Mouse (Mus musculus) layer of hippocampus, adult 8-10 months (tissue): ENCODE data around the gene Pdcd1. TPM values are rescaled to one million over a fixed set of nuclear protein-coding genes. Genes with fewer than 3 reads are reported as not detected.
"Not testable (repeated sequence)": the region's sequence is repeated elsewhere in the genome, so short reads cannot be mapped to it uniquely, and the experiment has no call there.

ENCODE experiments used
- DNase-seq, 2 experiments: peaks; one replicate each; pipeline ENCODE4 v3.0.0; 2022; ENCODE audit warnings: low spot score in 2 of 2
- total RNA-seq, 4 experiments: library from RNA; stranded (reverse); gene quantifications; 2 replicates each; pipeline ENCODE4 v1.2.4; 2022

The Pdcd1 gene
- 1 to 10 TPM in 2 of 4 experiments, under 1 TPM in 1, not detected in 1; 0.27 to 6.1 (median 5.6) TPM for total RNA-seq

GRCm38 (mm10) chr1:94052373-94052772, at the start of gene Pdcd1:
Pdcd1 (minus strand) TSS chr1:94052553.
- no peak for DNase-seq

- no peak for DNase-seq
Measured at GRCm38 (mm10) chr1:94091788-94092187, 39.4 kb upstream of the Pdcd1 start.

- no peak for DNase-seq
Measured at GRCm38 (mm10) chr1:94086311-94086898, 34.1 kb upstream of the Pdcd1 start.

- DNase-seq = no peak
Measured at GRCm38 (mm10) chr1:94085324-94086105, 33.2 kb upstream of the Pdcd1 start.

GRCm38 (mm10) chr1:94081761-94082160, 29.4 kb upstream of the Pdcd1 start:
- DNase-seq = no peak

- no peak for DNase-seq
Measured at GRCm38 (mm10) chr1:94081191-94081590, 28.8 kb upstream of the Pdcd1 start.

- no peak for DNase-seq
Measured at GRCm38 (mm10) chr1:94080718-94081117, 28.4 kb upstream of the Pdcd1 start.

GRCm38 (mm10) chr1:94078835-94079440, 26.6 kb upstream of the Pdcd1 start:
- DNase-seq = peak; percentile 79 to 93

- DNase-seq = no peak
Measured at GRCm38 (mm10) chr1:94078314-94078713, 26.0 kb upstream of the Pdcd1 start.

- no peak for DNase-seq
Measured at GRCm38 (mm10) chr1:94076702-94077101, 24.3 kb upstream of the Pdcd1 start.

GRCm38 (mm10) chr1:94074756-94075155, 22.4 kb upstream of the Pdcd1 start:
- DNase-seq = no peak

- not testable (repeated sequence) for DNase-seq
Measured at GRCm38 (mm10) chr1:94058281-94058680, 5.9 kb upstream of the Pdcd1 start.

GRCm38 (mm10) chr1:94057401-94057800, 5.0 kb upstream of the Pdcd1 start:
- DNase-seq = no peak

- DNase-seq = no peak
Measured at GRCm38 (mm10) chr1:94055966-94056365, 3.6 kb upstream of the Pdcd1 start.

GRCm38 (mm10) chr1:94054481-94054880, 2.1 kb upstream of the Pdcd1 start:
- DNase-seq = peak in 1 of 2 experiments; percentile 31

GRCm38 (mm10) chr1:94053530-94054216, 1.3 kb upstream of the Pdcd1 start:
- DNase-seq = peak; percentile 78 to 85

GRCm38 (mm10) chr1:94051104-94051503, 1.2 kb downstream of the Pdcd1 start:
- no peak for DNase-seq

- DNase-seq = no peak
Measured at GRCm38 (mm10) chr1:94046544-94046943, 5.8 kb downstream of the Pdcd1 start.

GRCm38 (mm10) chr1:94045559-94045958, 6.8 kb downstream of the Pdcd1 start:
- no peak for DNase-seq

- no peak for DNase-seq
Measured at GRCm38 (mm10) chr1:94040391-94040790, 12.0 kb downstream of the Pdcd1 start.

- peak; percentile 81 to 83 for DNase-seq
Measured at GRCm38 (mm10) chr1:94034984-94035743, 17.2 kb downstream of the Pdcd1 start.
